26 mouse cellular contexts compared by ENCODE assay signal in genomic region chr3:79569351-79569681, GRCm38 (mm10).
"Had no signal": no experiment of that assay in that cellular context is flagged by ENCODE, and none has a peak within 500 bp of the region (broad histone marks: within the 10 kb centered on the region; RNA-seq: fewer than 3 reads in every experiment).

No protein-coding gene starts in this region.

- DNase-seq: forebrain, postnatal 0 days; gastrocnemius, adult 2 months; gastrocnemius, postnatal 14 days; gastrocnemius, postnatal 36 days; heart, adult 18-20 months; heart, postnatal 14 days; heart, postnatal 36 days; kidney, adult 11 months; kidney, adult 2 months; kidney, adult 9 months; kidney, postnatal 14 days; kidney, postnatal 36 days; layer of hippocampus, adult 9-11 months; layer of hippocampus, postnatal 36 days; left cerebral cortex, postnatal 4 days had no signal

- H3K9me3 ChIP-seq: heart, embryonic 13.5 days; heart, embryonic 15.5 days; hindbrain, embryonic 13.5 days; hindbrain, embryonic 15.5 days; kidney, embryonic 15.5 days; limb, embryonic 13.5 days; limb, embryonic 15.5 days had no signal

- H3K4me2 ChIP-seq: heart, embryonic 11.5 days; heart, embryonic 15.5 days; hindbrain, embryonic 13.5 days; hindbrain, embryonic 15.5 days; limb, embryonic 15.5 days had no signal

- H3K9ac ChIP-seq: forebrain, postnatal 0 days; heart, embryonic 13.5 days; heart, embryonic 15.5 days; hindbrain, embryonic 13.5 days; hindbrain, embryonic 15.5 days; kidney, embryonic 15.5 days; limb, embryonic 13.5 days; limb, embryonic 15.5 days had no signal

- H3K36me3 ChIP-seq: heart, embryonic 13.5 days; heart, embryonic 15.5 days; hindbrain, embryonic 13.5 days; hindbrain, embryonic 15.5 days; kidney, embryonic 15.5 days; limb, embryonic 13.5 days; limb, embryonic 15.5 days had no signal

- H3K4me3 ChIP-seq: gastrocnemius, adult 2 months; heart, embryonic 13.5 days; heart, embryonic 15.5 days; hindbrain, embryonic 13.5 days; hindbrain, embryonic 15.5 days; kidney, embryonic 15.5 days; limb, embryonic 13.5 days; limb, embryonic 15.5 days had no signal

- H3K27me3 ChIP-seq: heart, embryonic 13.5 days; heart, embryonic 15.5 days; hindbrain, embryonic 13.5 days; hindbrain, embryonic 15.5 days; kidney, embryonic 15.5 days; limb, embryonic 13.5 days; limb, embryonic 15.5 days had no signal

- ATAC-seq: forebrain, postnatal 0 days; hindbrain, postnatal 0 days; intestine, embryonic 16.5 days had no signal

- H3K27ac ChIP-seq: heart, embryonic 13.5 days; heart, embryonic 15.5 days; hindbrain, embryonic 13.5 days; hindbrain, embryonic 15.5 days; hindbrain, postnatal 0 days; kidney, postnatal 0 days; limb, embryonic 13.5 days had no signal
